7 mouse cellular contexts compared by ENCODE assay signal in the genomic region with DNA sequence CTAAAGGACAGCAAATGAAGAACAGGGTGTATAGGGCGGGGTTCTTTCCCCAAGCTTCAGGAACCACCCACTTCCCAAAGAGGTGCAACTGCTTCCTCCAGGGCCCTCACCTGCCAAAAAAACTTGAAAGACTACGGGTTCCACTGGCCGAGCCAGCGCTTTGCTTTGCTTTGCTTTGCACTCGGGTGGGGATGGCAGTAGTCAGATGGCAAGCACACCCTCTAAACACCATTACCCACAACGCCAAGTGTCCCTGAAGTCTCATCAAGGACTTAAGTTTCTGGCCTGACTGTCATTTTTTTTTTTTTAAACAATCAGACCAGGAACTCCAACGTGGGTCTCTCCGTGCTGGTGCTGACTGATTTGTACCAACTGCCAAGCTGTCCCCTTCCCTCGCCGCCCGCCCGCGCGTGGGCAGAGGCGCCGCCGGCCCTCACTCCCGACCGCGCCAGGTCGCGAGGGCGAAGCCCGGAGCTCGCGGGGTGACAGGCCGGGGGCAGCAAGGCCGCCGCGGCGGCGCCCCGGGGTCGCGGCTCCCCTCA. TPM values are rescaled to one million over a fixed set of nuclear protein-coding genes. Genes with fewer than 3 reads are reported as not detected.
DNase-seq lines count a peak whose midpoint lies in the region; ATAC-seq and TF ChIP-seq lines count a peak whose summit lies in the region.

No protein-coding gene starts in this region.

- no peaks in the 10 kb centered on the region for H3K36me3 ChIP-seq in E14TG2a.4 (ENCODE audit: insufficient read depth, low read length)
- no peaks in the 10 kb centered on the region for H3K36me3 ChIP-seq in embryonic facial prominence, embryonic 12.5 days
- no peaks in the 10 kb centered on the region for H3K36me3 ChIP-seq in heart, embryonic 12.5 days
- H3K36me3 ChIP-seq in kidney, postnatal 0 days (ENCODE audit: insufficient read depth, low read length), result no peaks in the 10 kb centered on the region
- H3K36me3 ChIP-seq in lung, postnatal 0 days (ENCODE audit: insufficient read depth, low read length), result no peaks in the 10 kb centered on the region

- TF ChIP-seq EP300 in lung, postnatal 0 days (IDR thresholded peaks at IDR 0.05), result no peak

- ATAC-seq in Patski, result peak; percentile 22
- no peak; the same call in 1 of the 2 replicates for ATAC-seq in embryonic facial prominence, embryonic 12.5 days (ENCODE audit: insufficient number of reproducible peaks, insufficient read depth, low FRiP score, low TSS enrichment)
- ATAC-seq in heart, embryonic 12.5 days (ENCODE audit: insufficient number of reproducible peaks, low FRiP score), result peak; percentile 69
- ATAC-seq in kidney, postnatal 0 days (replicated peaks; ENCODE audit: low FRiP score, low read depth), result no peak; the same call in 1 of the 2 replicates
- ATAC-seq in lung, postnatal 0 days, result peak; percentile 50

- POLR2A ChIA-PET in Patski (lab: Charles Lee), result interaction anchor here (0.7 kb wide), 1 partner anchor 74 kb away, joined by 5 read pairs; no protein-coding TSS in a partner anchor

- H3K27me3 ChIP-seq in E14TG2a.4 (ENCODE audit: insufficient read depth, low read length) (no peaks in the 10 kb centered on the region), Patski (no peaks in the 10 kb centered on the region)
- H3K27me3 ChIP-seq in embryonic facial prominence, embryonic 12.5 days, result no peaks in the 10 kb centered on the region
- H3K27me3 ChIP-seq in heart, embryonic 12.5 days (replicated peaks), result no peaks in the 10 kb centered on the region
- H3K27me3 ChIP-seq in kidney, postnatal 0 days (ENCODE audit: insufficient read depth, low read length), result no peaks in the 10 kb centered on the region
- no peaks in the 10 kb centered on the region for H3K27me3 ChIP-seq in lung, postnatal 0 days (replicated peaks; ENCODE audit: insufficient read depth, low read length)

- H3K4me1 ChIP-seq in E14TG2a.4 (replicated peaks; ENCODE audit: low read depth, low read length), result peaks cover 8% of the 10 kb centered on the region
- H3K4me1 ChIP-seq in embryonic facial prominence, embryonic 12.5 days, result peaks cover 2% of the 10 kb centered on the region; the same call in 1 of the 2 replicates
- 0 out of 2 replicates have a peak, but pooled peaks cover 8% of the 10 kb centered on the region for H3K4me1 ChIP-seq in heart, embryonic 12.5 days (replicated peaks)
- H3K4me1 ChIP-seq in kidney, postnatal 0 days (replicated peaks; ENCODE audit: insufficient read depth, low read length), result no peaks in the 10 kb centered on the region; the same call in 1 of the 2 replicates
- peaks cover 2% of the 10 kb centered on the region; the same call in 1 of the 2 replicates for H3K4me1 ChIP-seq in lung, postnatal 0 days (ENCODE audit: insufficient read depth, low read depth, low read length)

- no peaks in the 10 kb centered on the region for H3K9me3 ChIP-seq in E14TG2a.4 (ENCODE audit: low read length)
- no peaks in the 10 kb centered on the region for H3K9me3 ChIP-seq in embryonic facial prominence, embryonic 12.5 days
- no peaks in the 10 kb centered on the region for H3K9me3 ChIP-seq in heart, embryonic 12.5 days (replicated peaks)
- no peaks in the 10 kb centered on the region for H3K9me3 ChIP-seq in kidney, postnatal 0 days (replicated peaks; ENCODE audit: low read length)
- no peaks in the 10 kb centered on the region for H3K9me3 ChIP-seq in lung, postnatal 0 days (ENCODE audit: low read length)

- TF ChIP-seq CTCF in E14TG2a.4 (conservative IDR thresholded peaks at IDR 0.05; ENCODE audit: low read length) (no peak), Patski (IDR thresholded peaks at IDR 0.05) (no peak)
- no peak for TF ChIP-seq CTCF in kidney, postnatal 0 days (IDR thresholded peaks at IDR 0.05; ENCODE audit: low read depth)
- no peak for TF ChIP-seq CTCF in lung, postnatal 0 days (IDR thresholded peaks at IDR 0.05)

- CTCF ChIA-PET in Patski (lab: Charles Lee), result interaction anchor here (1.2 to 3.8 kb wide), 2 partner anchors 10 to 12 kb away, joined by 3 to 20 read pairs; no protein-coding TSS in a partner anchor

- in situ Hi-C loops in Patski (cut with MboI; ENCODE audit: low pct_unique_long_range_greater_than_20kb), result no loop called here

- DNase-seq in Patski (ENCODE audit: low read depth, low spot score), result no peak
- DNase-seq in kidney, postnatal 0 days (ENCODE audit: low spot score), result peak; percentile 36
- DNase-seq in lung, postnatal 0 days (ENCODE audit: low spot score), result peak; percentile 54
- DNase-seq in right cerebral cortex, postnatal 25 days, result peak; percentile 29

- H3K27ac ChIP-seq in embryonic facial prominence, embryonic 12.5 days, result peak overlapping the region; percentile 95
- peak overlapping the region; percentile 95 for H3K27ac ChIP-seq in heart, embryonic 12.5 days (ENCODE audit: poor library complexity, severe bottlenecking)
- peak overlapping the region; percentile 95 for H3K27ac ChIP-seq in kidney, postnatal 0 days
- peak overlapping the region; percentile 94 for H3K27ac ChIP-seq in lung, postnatal 0 days (ENCODE audit: low read length)

- peak overlapping the region; percentile 90 for H3K9ac ChIP-seq in embryonic facial prominence, embryonic 12.5 days
- H3K9ac ChIP-seq in heart, embryonic 12.5 days, result peak overlapping the region; percentile 95
- peak overlapping the region; percentile 94 for H3K9ac ChIP-seq in kidney, postnatal 0 days (ENCODE audit: low read depth, low read length)
- peak overlapping the region; percentile 83 for H3K9ac ChIP-seq in lung, postnatal 0 days (replicated peaks; ENCODE audit: low read depth)

- peak overlapping the region; percentile 92 for H3K4me3 ChIP-seq in E14TG2a.4 (replicated peaks; ENCODE audit: low read length)
- H3K4me3 ChIP-seq in embryonic facial prominence, embryonic 12.5 days, result peak overlapping the region; percentile 86
- peak overlapping the region; percentile 73 for H3K4me3 ChIP-seq in heart, embryonic 12.5 days
- H3K4me3 ChIP-seq in kidney, postnatal 0 days (replicated peaks; ENCODE audit: low read depth, low read length), result peak overlapping the region; percentile 93
- H3K4me3 ChIP-seq in lung, postnatal 0 days (ENCODE audit: low read depth, low read length), result peak overlapping the region; percentile 95

- peak overlapping the region; percentile 63 for H3K4me2 ChIP-seq in embryonic facial prominence, embryonic 12.5 days (replicated peaks)
- peak overlapping the region; percentile 86 for H3K4me2 ChIP-seq in heart, embryonic 12.5 days
- H3K4me2 ChIP-seq in kidney, postnatal 0 days (ENCODE audit: low read length), result peak overlapping the region; percentile 79
- H3K4me2 ChIP-seq in lung, postnatal 0 days (replicated peaks; ENCODE audit: low read depth, low read length), result peak overlapping the region; percentile 74

- under 1% methylated on average over 33 of the region's 35 CpGs for WGBS in embryonic facial prominence, embryonic 12.5 days
- WGBS in heart, embryonic 12.5 days, result under 1% methylated on average over 35 of the region's 35 CpGs
- WGBS in kidney, postnatal 0 days, result 2% methylated on average over 31 of the region's 35 CpGs
- under 1% methylated on average over 35 of the region's 35 CpGs for WGBS in lung, postnatal 0 days

RNA-seq across cellular contexts. Expression of a gene that starts 0.8 kb away (rescaled TPM):
- polyA plus RNA-seq in Patski (2021), result 36.0 TPM
- 21.9 and 22.8 TPM in 2 replicates for polyA plus RNA-seq in embryonic facial prominence, embryonic 12.5 days (2016; fragmentation: Nextera tagmentation; extraction: Ambion mirVana)
- 20.4 and 23.2 TPM in 2 replicates for polyA plus RNA-seq in heart, embryonic 12.5 days (2016; fragmentation: Nextera tagmentation; extraction: Ambion mirVana)
- polyA plus RNA-seq in kidney, postnatal 0 days (2015; fragmentation: Nextera tagmentation; extraction: Ambion mirVana), result 13.8 and 14.1 TPM in 2 replicates
- 10.9 and 13.3 TPM in 2 replicates for polyA plus RNA-seq in lung, postnatal 0 days (2015; fragmentation: Nextera tagmentation; extraction: Ambion mirVana)

RNA-seq across cellular contexts. Expression of a gene that starts 15.9 kb away (rescaled TPM):
- polyA plus RNA-seq in Patski (2021), result 41.0 TPM
- 49.2 and 50.9 TPM in 2 replicates for polyA plus RNA-seq in embryonic facial prominence, embryonic 12.5 days (2016; fragmentation: Nextera tagmentation; extraction: Ambion mirVana)
- polyA plus RNA-seq in heart, embryonic 12.5 days (2016; fragmentation: Nextera tagmentation; extraction: Ambion mirVana), result 29.6 and 31.7 TPM in 2 replicates
- polyA plus RNA-seq in kidney, postnatal 0 days (2015; fragmentation: Nextera tagmentation; extraction: Ambion mirVana), result 26.9 and 29.8 TPM in 2 replicates
- 24.9 and 25.3 TPM in 2 replicates for polyA plus RNA-seq in lung, postnatal 0 days (2015; fragmentation: Nextera tagmentation; extraction: Ambion mirVana)

Comparison
In these comparisons a context has a peak if more than half of its experiments do, and no peak if none do; other contexts are left out.
1. ATAC-seq: peak in Patski (single experiment), heart, embryonic 12.5 days (single experiment) and lung, postnatal 0 days (single experiment); none in embryonic facial prominence, embryonic 12.5 days (single experiment) and kidney, postnatal 0 days (single experiment).
2. Peak in every context shown above with its lines, with median percentiles within 50 percentile points of each other: H3K4me3 ChIP-seq, H3K27ac ChIP-seq, H3K4me2 ChIP-seq and H3K9ac ChIP-seq.